In the genomic region with DNA sequence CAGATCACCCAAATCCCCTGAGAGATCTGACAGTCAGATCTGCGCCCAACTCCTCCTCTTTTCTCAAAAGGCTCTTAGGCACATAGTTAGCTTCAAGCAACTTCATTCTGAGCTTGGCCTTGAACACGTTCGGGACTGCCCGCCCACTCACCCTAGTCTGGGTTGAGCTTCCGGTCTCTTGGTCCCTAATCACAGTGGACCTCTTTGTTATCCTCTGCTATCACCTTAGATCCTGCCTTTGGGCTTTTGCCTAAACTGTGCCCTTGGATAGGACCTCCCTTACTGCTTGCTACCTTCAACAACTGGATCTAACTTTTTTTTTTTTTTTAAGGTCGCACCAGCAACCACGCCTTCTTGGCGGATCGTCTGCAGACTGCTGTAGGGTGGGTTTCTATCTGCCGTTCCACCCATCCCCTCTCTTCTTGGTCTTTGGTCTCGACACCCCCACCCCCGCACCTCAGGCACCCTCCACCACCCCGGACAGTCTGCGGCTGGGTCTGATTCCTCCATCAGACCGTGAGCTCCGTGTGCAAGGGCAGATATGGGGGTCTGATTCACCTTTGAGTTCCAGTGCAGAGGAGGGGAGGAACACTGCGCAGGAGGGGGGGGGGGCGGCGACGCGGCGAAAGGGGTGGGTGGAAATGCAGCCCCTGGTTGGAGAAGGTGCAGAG, we compare ENCODE assay signal across 8 mouse cellular contexts. TPM values are rescaled to one million over a fixed set of nuclear protein-coding genes. Genes with fewer than 3 reads are reported as not detected.
DNase-seq lines count a peak whose midpoint lies in the region; ATAC-seq and TF ChIP-seq lines count a peak whose summit lies in the region.

No protein-coding gene starts in this region.

- H3K4me3 ChIP-seq in megakaryocyte, embryonic 14.5 days (replicated peaks), result peak overlapping the region; percentile 97
- H3K4me3 ChIP-seq in cerebellum, adult 2 months (replicated peaks; ENCODE audit: insufficient read depth, low read depth, low read length), result peak overlapping the region; percentile 91
- H3K4me3 ChIP-seq in forebrain, postnatal 0 days (ENCODE audit: low read depth, low read length), result peak overlapping the region; percentile 92
- peak overlapping the region; percentile 87 for H3K4me3 ChIP-seq in hindbrain, embryonic 16.5 days (ENCODE audit: low read length)
- peak overlapping the region; percentile 93 for H3K4me3 ChIP-seq in liver, adult 2 months (ENCODE audit: insufficient read depth, low read depth, low read length)
- H3K4me3 ChIP-seq in neural tube, embryonic 11.5 days (ENCODE audit: low read depth, low read length), result peak overlapping the region; percentile 64

- no peaks in the 10 kb centered on the region for H3K36me3 ChIP-seq in megakaryocyte, embryonic 14.5 days (replicated peaks; ENCODE audit: low read length)
- H3K36me3 ChIP-seq in forebrain, postnatal 0 days (ENCODE audit: insufficient read depth), result no peaks in the 10 kb centered on the region
- no peaks in the 10 kb centered on the region for H3K36me3 ChIP-seq in hindbrain, embryonic 16.5 days (ENCODE audit: control insufficient read depth, insufficient read depth, low read length)
- H3K36me3 ChIP-seq in liver, adult 2 months (ENCODE audit: control insufficient read depth, insufficient read depth, low read length), result no peaks in the 10 kb centered on the region
- peaks cover 3% of the 10 kb centered on the region; the same call in 1 of the 2 replicates for H3K36me3 ChIP-seq in neural tube, embryonic 11.5 days (ENCODE audit: control insufficient read depth, insufficient read depth, low read length)

- no peak for TF ChIP-seq CTCF in cerebellum, adult 2 months (IDR thresholded peaks at IDR 0.05; ENCODE audit: borderline replicate concordance, insufficient read depth, low read depth, low read length)
- TF ChIP-seq CTCF in forebrain, postnatal 0 days (IDR thresholded peaks at IDR 0.05; ENCODE audit: low read depth), result no peak
- no peak for TF ChIP-seq CTCF in liver, adult 2 months (IDR thresholded peaks at IDR 0.05; ENCODE audit: low read depth, low read length)

- 0 out of 2 replicates have a peak, but pooled peaks have one; percentile 24 for TF ChIP-seq POLR2A in cerebellum, adult 2 months (IDR thresholded peaks at IDR 0.05; ENCODE audit: borderline replicate concordance, insufficient read depth, low read length)
- no peak for TF ChIP-seq POLR2A in liver, adult 2 months (IDR thresholded peaks at IDR 0.05; ENCODE audit: extremely low read depth, insufficient read depth, low read length)

- no peaks in the 10 kb centered on the region for H3K9me3 ChIP-seq in megakaryocyte, embryonic 14.5 days
- H3K9me3 ChIP-seq in forebrain, postnatal 0 days (ENCODE audit: low read length), result no peaks in the 10 kb centered on the region
- no peaks in the 10 kb centered on the region for H3K9me3 ChIP-seq in hindbrain, embryonic 16.5 days (ENCODE audit: control insufficient read depth, low read length)
- no peaks in the 10 kb centered on the region for H3K9me3 ChIP-seq in neural tube, embryonic 11.5 days (ENCODE audit: control insufficient read depth, low read length)

- H3K9ac ChIP-seq in forebrain, postnatal 0 days, result peak overlapping the region; percentile 98
- peak overlapping the region; percentile 98 for H3K9ac ChIP-seq in hindbrain, embryonic 16.5 days (ENCODE audit: low read depth, low read length)
- peak overlapping the region; percentile 81 for H3K9ac ChIP-seq in liver, adult 2 months (ENCODE audit: low read depth, low read length)
- peak overlapping the region; percentile 93 for H3K9ac ChIP-seq in neural tube, embryonic 11.5 days (ENCODE audit: low read length)

- peaks cover 29% of the 10 kb centered on the region for H3K27me3 ChIP-seq in megakaryocyte, embryonic 14.5 days (replicated peaks)
- H3K27me3 ChIP-seq in cerebellum, adult 2 months (ENCODE audit: control insufficient read depth, insufficient read depth, low read length), result no peaks in the 10 kb centered on the region
- no peaks in the 10 kb centered on the region for H3K27me3 ChIP-seq in forebrain, postnatal 0 days (ENCODE audit: insufficient read depth, low read length)
- H3K27me3 ChIP-seq in hindbrain, embryonic 16.5 days (replicated peaks; ENCODE audit: control insufficient read depth, insufficient read depth, low read length), result no peaks in the 10 kb centered on the region
- H3K27me3 ChIP-seq in liver, adult 2 months (ENCODE audit: control insufficient read depth, insufficient read depth, low read length), result no peaks in the 10 kb centered on the region; the same call in 1 of the 2 replicates
- H3K27me3 ChIP-seq in neural tube, embryonic 11.5 days (ENCODE audit: control insufficient read depth, insufficient read depth, low read length), result no peaks in the 10 kb centered on the region

- WGBS in cerebellum, adult 2 months, result 1% methylated on average over 20 of the region's 22 CpGs
- under 1% methylated on average over 20 of the region's 22 CpGs for WGBS in forebrain, postnatal 0 days
- whole genome bisulfite sequencing in hindbrain, embryonic 16.5 days, result under 1% methylated on average over 20 of the region's 22 CpGs
- 5% methylated on average over 20 of the region's 22 CpGs for WGBS in liver, adult 2 months
- under 1% methylated on average over 19 of the region's 22 CpGs for WGBS in neural tube, embryonic 11.5 days

- no peaks in the 10 kb centered on the region for H3K79me2 ChIP-seq in liver, adult 2 months (ENCODE audit: control insufficient read depth, insufficient read depth, low read length)

- H3K4me1 ChIP-seq in megakaryocyte, embryonic 14.5 days, result peaks cover 32% of the 10 kb centered on the region
- peaks cover 4% of the 10 kb centered on the region; the same call in 1 of the 2 replicates for H3K4me1 ChIP-seq in cerebellum, adult 2 months (ENCODE audit: control insufficient read depth, insufficient read depth, low read length)
- H3K4me1 ChIP-seq in forebrain, postnatal 0 days (ENCODE audit: insufficient read depth), result peaks cover 18% of the 10 kb centered on the region
- peaks cover 17% of the 10 kb centered on the region for H3K4me1 ChIP-seq in hindbrain, embryonic 16.5 days (ENCODE audit: control insufficient read depth, insufficient read depth, low read depth, low read length)
- H3K4me1 ChIP-seq in liver, adult 2 months (ENCODE audit: control insufficient read depth, insufficient read depth, low read length), result peaks cover 5% of the 10 kb centered on the region; the same call in 1 of the 2 replicates
- H3K4me1 ChIP-seq in neural tube, embryonic 11.5 days (ENCODE audit: control insufficient read depth, insufficient read depth, low read length), result peaks cover 15% of the 10 kb centered on the region

- no peak for ATAC-seq in megakaryocyte, adult 5-6 weeks (ENCODE audit: poor library complexity, severe bottlenecking)
- peak; percentile 55 for ATAC-seq in forebrain, postnatal 0 days
- peak; percentile 70 for ATAC-seq in hindbrain, embryonic 16.5 days
- ATAC-seq in neural tube, embryonic 11.5 days (ENCODE audit: insufficient read depth, low FRiP score, low TSS enrichment), result peak; percentile 14

- peak overlapping the region; percentile 96 for H3K27ac ChIP-seq in cerebellum, adult 2 months (ENCODE audit: insufficient read depth, low read length)
- peak overlapping the region; percentile 100 for H3K27ac ChIP-seq in forebrain, postnatal 0 days (ENCODE audit: low read depth, low read length)
- H3K27ac ChIP-seq in hindbrain, embryonic 16.5 days (ENCODE audit: low read depth, low read length), result peak overlapping the region; percentile 100
- H3K27ac ChIP-seq in liver, adult 2 months (replicated peaks; ENCODE audit: insufficient read depth, low read depth, low read length), result peak overlapping the region; percentile 57; the same call in 1 of the 2 replicates
- H3K27ac ChIP-seq in neural tube, embryonic 11.5 days (ENCODE audit: low read depth, low read length), result peak overlapping the region; percentile 99

- peak; percentile 67 to 69 for DNase-seq in cerebellum, adult 2 months
- DNase-seq in forebrain, postnatal 0 days, result peak; percentile 70
- DNase-seq in liver, adult 2 months (ENCODE audit: extremely low read depth, low read depth, low spot score), result peak; percentile 10
- DNase-seq in neural tube, embryonic 11.5 days (ENCODE audit: low spot score), result peak; percentile 62
- DNase-seq in spleen, postnatal 14 days (ENCODE audit: low spot score in 2 of 2), result no peak

- peak overlapping the region; percentile 90 for H3K4me2 ChIP-seq in forebrain, postnatal 0 days (ENCODE audit: low read depth)
- H3K4me2 ChIP-seq in hindbrain, embryonic 16.5 days (ENCODE audit: low read length), result peak overlapping the region; percentile 58
- peak overlapping the region; percentile 87 for H3K4me2 ChIP-seq in neural tube, embryonic 11.5 days (ENCODE audit: low read depth)

RNA-seq across cellular contexts. Expression of gene Spaca6, which starts 0.9 kb away (rescaled TPM):
- polyA plus RNA-seq in megakaryocyte, embryonic 14.5 days (2012; ENCODE audit: insufficient read depth, low replicate concordance), result 5.5 TPM in 1 of 2 replicates, not detected in the other
- total RNA-seq in megakaryocyte, adult 5-6 weeks (2015), result 7.5 and 10.1 TPM in 2 replicates
- total RNA-seq in megakaryocyte, adult 5-6 weeks (2017), result 1.9 TPM in 1 of 2 replicates, not detected in the other
- 132 and 138 TPM in 2 replicates for polyA plus RNA-seq in cerebellum, adult 2 months (2012; rRNA removed)
- total RNA-seq in forebrain, postnatal 0 days (2014; rRNA removed), result 18.5 and 20.8 TPM in 2 replicates
- polyA plus RNA-seq in forebrain, postnatal 0 days (2015; fragmentation: Nextera tagmentation; extraction: Ambion mirVana), result 5.1 and 10.7 TPM in 2 replicates
- polyA plus RNA-seq in hindbrain, embryonic 16.5 days (2015; fragmentation: Nextera tagmentation; extraction: Ambion mirVana), result 24.4 and 24.6 TPM in 2 replicates
- total RNA-seq in liver, adult 2 months (2014; rRNA removed), result 2.9 and 3.1 TPM in 2 replicates
- 1.9 and 6.5 TPM in 2 replicates for polyA plus RNA-seq in liver, adult 2 months (2012; rRNA removed)
- 22.1 and 27.0 TPM in 2 replicates for polyA plus RNA-seq in neural tube, embryonic 11.5 days (2014; fragmentation: Nextera tagmentation; extraction: Ambion mirVana)

RNA-seq across cellular contexts. Expression of gene Has1, which starts 28.9 kb away (rescaled TPM):
- not detected in 2 replicates for polyA plus RNA-seq in megakaryocyte, embryonic 14.5 days (2012; ENCODE audit: insufficient read depth, low replicate concordance)
- total RNA-seq in megakaryocyte, adult 5-6 weeks (2015), result not detected in 2 replicates
- not detected in 2 replicates for total RNA-seq in megakaryocyte, adult 5-6 weeks (2017)
- 0.78 and 0.93 TPM in 2 replicates for polyA plus RNA-seq in cerebellum, adult 2 months (2012; rRNA removed)
- 0.23 and 0.90 TPM in 2 replicates for total RNA-seq in forebrain, postnatal 0 days (2014; rRNA removed)
- 0.20 and 0.53 TPM in 2 replicates for polyA plus RNA-seq in forebrain, postnatal 0 days (2015; fragmentation: Nextera tagmentation; extraction: Ambion mirVana)
- 1.7 TPM in 2 replicates for polyA plus RNA-seq in hindbrain, embryonic 16.5 days (2015; fragmentation: Nextera tagmentation; extraction: Ambion mirVana)
- total RNA-seq in liver, adult 2 months (2014; rRNA removed), result not detected in 2 replicates
- polyA plus RNA-seq in liver, adult 2 months (2012; rRNA removed), result not detected in 2 replicates
- polyA plus RNA-seq in neural tube, embryonic 11.5 days (2014; fragmentation: Nextera tagmentation; extraction: Ambion mirVana), result 0.99 and 1.3 TPM in 2 replicates

RNA-seq across cellular contexts. Expression of gene Fpr1, which starts 57.7 kb away (rescaled TPM):
- polyA plus RNA-seq in megakaryocyte, embryonic 14.5 days (2012; ENCODE audit: insufficient read depth, low replicate concordance), result 0.76 TPM in 1 of 2 replicates, not detected in the other
- total RNA-seq in megakaryocyte, adult 5-6 weeks (2015), result 65.4 and 74.3 TPM in 2 replicates
- 53.9 and 57.5 TPM in 2 replicates for total RNA-seq in megakaryocyte, adult 5-6 weeks (2017)
- polyA plus RNA-seq in cerebellum, adult 2 months (2012; rRNA removed), result not detected in 2 replicates
- 0.69 TPM in 1 of 2 replicates, not detected in the other for total RNA-seq in forebrain, postnatal 0 days (2014; rRNA removed)
- 0.16 TPM in 1 of 2 replicates, not detected in the other for polyA plus RNA-seq in forebrain, postnatal 0 days (2015; fragmentation: Nextera tagmentation; extraction: Ambion mirVana)
- polyA plus RNA-seq in hindbrain, embryonic 16.5 days (2015; fragmentation: Nextera tagmentation; extraction: Ambion mirVana), result 0.15 and 0.30 TPM in 2 replicates
- 6.3 and 8.5 TPM in 2 replicates for total RNA-seq in liver, adult 2 months (2014; rRNA removed)
- 1.9 and 4.7 TPM in 2 replicates for polyA plus RNA-seq in liver, adult 2 months (2012; rRNA removed)
- not detected in 2 replicates for polyA plus RNA-seq in neural tube, embryonic 11.5 days (2014; fragmentation: Nextera tagmentation; extraction: Ambion mirVana)

Comparison
In these comparisons a context has a peak if more than half of its experiments do, and no peak if none do; other contexts are left out.
1. DNase-seq: peak in cerebellum, adult 2 months (2 of 2), forebrain, postnatal 0 days (single experiment), liver, adult 2 months (single experiment) and neural tube, embryonic 11.5 days (single experiment); none in spleen, postnatal 14 days (0 of 2).
2. Peak in every context shown above with its lines, with median percentiles within 50 percentile points of each other: H3K4me3 ChIP-seq, H3K27ac ChIP-seq, H3K4me2 ChIP-seq and H3K9ac ChIP-seq.